Mouse (Mus musculus) retina, postnatal 7 days (tissue): ENCODE data around the gene Zfp385a.
A peak's percentile ranks its signal among the peaks of the same experiment; 100 is the strongest.

ENCODE experiments used
- DNase-seq: peaks from one replicate; pipeline ENCODE4 v3.0.0-alpha.2; 2012; ENCODE audit warnings: low read depth, low spot score

Zfp385a gene

DNA sequence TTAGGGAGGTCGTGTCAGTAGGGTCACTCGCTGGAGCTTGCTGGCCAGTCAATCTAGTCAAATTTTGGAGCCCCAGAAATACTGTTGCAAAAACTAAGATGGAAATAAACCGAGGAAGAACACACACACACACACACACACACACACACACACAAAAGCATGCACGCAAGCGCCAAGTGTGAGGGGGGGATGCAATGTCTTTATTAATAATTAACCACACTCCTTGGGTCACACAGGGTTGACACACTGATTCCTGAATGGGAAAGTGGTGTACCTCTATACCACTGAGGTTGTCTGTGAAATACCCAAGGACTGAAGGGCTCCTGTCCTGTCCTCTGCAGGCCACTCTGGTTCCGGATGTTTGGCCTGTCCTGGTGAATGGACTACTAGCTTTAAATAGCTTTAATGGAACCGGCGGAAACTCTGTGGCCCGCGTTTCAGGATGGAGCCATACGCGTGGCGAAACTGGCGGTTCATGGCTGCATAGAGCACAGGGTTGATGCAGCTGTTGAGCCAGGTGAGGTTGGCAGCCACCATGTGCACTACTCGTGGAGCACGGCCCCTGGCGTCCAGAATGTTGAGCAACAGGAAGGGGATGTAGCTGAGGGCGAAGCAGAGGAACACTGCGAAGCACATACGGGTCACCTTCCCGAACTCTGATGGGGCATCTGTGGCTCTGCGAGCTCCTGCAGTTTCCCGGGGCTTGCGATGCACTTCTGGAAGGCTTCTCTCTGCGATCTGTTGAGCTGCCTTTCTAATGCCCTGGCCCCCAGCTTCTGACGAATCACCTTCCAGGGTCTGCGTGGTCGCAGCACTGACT lies 31.6 kb downstream of the Zfp385a start:
- DNase-seq: no peak

DNA sequence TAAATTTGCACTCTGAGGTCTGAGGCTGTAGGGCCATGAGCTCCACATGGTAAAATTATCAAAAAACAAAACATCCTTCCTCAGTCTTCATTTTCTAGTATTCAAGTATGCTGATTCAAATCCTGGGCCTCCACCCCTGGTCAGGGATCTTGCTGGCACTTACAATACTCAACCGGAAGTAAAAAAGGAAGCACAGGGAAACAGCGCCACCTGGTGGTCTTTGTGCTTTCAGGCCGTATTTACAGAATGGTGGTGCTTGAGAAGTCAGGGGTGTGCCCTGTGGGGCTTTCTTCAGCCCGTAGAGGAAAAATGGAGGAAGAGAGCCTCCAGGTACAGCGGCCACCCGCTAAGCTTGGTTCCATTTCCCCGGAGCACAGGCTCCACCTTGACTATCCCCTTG lies 32.8 kb downstream of the Zfp385a start:
- peak; percentile 93 for DNase-seq

DNA sequence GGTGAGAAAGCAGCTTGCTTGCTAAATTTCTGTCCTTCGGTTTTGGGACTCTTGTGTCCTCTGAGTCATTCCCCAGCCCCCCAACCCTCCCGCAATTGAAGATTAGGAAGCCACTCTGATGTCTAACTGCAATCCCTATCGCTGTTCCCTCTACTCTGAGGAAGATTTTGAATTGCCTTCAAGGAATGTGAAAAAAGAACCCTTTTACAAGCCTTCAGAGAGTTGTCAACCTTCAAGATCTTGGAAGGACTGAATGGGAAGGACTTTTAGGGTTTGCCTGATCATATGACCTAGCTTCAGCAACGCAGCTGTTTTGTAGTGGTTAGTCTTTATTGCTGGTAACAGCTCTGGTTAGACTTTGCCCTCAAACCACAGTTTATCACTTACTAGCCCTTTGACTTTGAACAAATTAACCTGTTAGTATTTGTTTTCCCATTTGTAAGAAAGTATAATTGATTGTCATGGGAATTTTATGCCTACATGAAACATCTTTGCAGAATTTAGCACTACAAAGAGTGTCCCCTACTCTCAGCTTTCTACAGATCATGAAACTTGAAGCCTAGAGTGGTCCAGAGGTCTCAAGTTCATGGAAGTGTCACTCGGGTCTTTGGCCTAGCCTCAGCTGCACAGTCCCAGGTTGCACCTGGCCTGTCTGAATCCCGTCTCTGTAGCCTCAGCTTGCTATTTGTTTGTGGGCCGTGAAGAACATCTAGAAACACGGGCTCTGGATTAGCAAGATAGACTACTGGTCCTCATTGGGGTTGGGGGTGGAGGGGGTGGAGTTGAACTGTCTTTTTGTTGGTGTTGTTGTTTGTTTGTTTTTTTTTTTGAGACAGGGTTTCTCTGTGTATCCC lies 33.9 kb downstream of the Zfp385a start:
- no peak for DNase-seq

DNA sequence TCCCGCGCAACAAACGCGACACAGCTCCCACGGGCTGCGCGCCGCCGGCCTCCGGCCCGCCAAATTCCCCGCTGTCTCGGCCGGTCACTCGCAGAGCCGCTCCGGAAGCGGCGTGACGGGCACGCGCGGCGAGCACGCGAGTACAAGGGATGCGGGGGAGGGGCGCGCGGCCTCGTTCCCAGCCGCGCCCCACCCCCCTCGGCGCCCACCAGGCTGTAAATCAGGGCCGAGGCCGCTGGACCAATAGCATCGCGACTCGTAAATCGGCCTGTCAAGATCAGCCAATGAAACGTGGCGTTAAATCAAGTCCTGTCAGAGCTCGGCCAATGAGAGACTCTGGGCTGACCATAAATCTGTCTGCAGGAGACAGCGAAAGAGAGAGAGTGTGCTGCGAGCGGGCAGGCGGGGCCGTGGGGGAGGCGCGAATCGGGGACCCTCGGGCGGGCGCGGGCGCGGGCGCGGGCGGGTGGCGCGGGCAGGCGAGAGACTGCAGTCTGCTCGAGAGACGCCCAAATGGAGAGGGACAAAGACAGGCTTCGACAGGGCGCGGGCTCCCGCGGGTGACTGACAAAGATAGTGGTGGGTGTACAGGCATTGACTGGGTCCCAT lies 34.7 kb downstream of the Zfp385a start:
- DNase-seq: peak; percentile 96

DNA sequence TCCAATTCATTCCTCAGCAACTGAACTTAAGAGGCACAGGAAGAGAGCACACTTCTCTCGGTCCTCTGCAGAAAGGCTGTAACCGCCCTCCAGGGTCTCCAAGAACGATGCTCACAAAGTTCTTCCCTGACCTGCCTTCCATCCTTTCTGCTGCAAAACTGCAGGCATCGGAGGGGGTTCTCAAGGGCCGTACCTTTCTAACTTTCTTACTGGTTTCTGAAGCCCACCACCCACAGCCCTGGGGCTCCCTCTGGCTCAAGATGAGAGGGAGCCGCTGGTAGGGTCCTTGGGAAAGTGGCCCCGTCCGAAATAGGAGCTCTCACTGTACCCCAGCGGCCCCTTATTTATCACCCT lies 35.3 kb downstream of the Zfp385a start:
- DNase-seq: no peak

- no peak for DNase-seq
These were observed 35.8 kb downstream of the Zfp385a start for GRCm38 (mm10) chr15:103303916-103304615.

- DNase-seq: no peak
These were observed 37.4 kb downstream of the Zfp385a start for GRCm38 (mm10) chr15:103302341-103303021.

GRCm38 (mm10) chr15:103301547-103302340 lies 38.1 kb downstream of the Zfp385a start:
- no peak for DNase-seq

- DNase-seq: no peak
These were observed 38.8 kb downstream of the Zfp385a start for GRCm38 (mm10) chr15:103301046-103301445.

DNA sequence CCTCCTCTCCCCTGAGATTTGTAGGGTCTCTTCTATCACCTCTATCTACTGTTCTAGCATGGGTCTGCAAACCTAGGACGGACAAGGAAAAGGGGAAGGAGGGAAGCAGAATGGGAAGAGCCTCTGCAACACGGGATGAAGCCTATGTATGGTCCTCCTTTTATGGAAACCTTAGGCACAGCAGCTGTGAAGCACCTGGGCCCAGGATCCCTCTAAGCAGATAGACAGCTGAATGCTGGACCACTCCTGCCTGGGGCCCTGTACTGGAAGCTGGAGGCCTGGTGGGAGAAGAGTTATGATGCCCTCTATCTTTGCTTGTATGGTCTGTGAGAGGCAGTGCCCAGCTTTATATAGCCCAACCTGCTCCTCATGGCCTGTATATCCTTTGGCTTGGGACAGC lies 39.3 kb downstream of the Zfp385a start:
- no peak for DNase-seq

DNA sequence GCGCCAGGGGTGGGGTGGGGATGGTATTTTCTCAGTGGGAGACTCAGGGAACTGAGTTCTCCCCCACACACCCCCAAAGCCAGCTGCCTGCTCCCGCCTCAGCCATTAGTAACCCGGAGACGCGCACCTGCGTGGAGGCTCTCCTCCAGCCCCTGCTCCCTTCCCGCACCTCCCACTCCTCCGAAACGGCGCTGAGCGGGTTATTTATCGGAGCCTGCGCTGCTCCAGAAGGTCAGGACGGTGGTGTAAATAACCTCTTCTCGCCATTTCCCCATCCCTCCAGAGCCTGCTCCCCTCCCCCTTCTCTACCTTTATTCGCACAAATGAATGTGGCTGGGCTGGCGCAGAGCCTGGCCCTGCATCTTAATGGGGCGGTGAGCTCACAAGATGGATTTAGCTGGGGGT lies 39.8 kb downstream of the Zfp385a start:
- no peak for DNase-seq

- DNase-seq: no peak
These were observed 40.2 kb downstream of the Zfp385a start for GRCm38 (mm10) chr15:103299644-103300043.

DNA sequence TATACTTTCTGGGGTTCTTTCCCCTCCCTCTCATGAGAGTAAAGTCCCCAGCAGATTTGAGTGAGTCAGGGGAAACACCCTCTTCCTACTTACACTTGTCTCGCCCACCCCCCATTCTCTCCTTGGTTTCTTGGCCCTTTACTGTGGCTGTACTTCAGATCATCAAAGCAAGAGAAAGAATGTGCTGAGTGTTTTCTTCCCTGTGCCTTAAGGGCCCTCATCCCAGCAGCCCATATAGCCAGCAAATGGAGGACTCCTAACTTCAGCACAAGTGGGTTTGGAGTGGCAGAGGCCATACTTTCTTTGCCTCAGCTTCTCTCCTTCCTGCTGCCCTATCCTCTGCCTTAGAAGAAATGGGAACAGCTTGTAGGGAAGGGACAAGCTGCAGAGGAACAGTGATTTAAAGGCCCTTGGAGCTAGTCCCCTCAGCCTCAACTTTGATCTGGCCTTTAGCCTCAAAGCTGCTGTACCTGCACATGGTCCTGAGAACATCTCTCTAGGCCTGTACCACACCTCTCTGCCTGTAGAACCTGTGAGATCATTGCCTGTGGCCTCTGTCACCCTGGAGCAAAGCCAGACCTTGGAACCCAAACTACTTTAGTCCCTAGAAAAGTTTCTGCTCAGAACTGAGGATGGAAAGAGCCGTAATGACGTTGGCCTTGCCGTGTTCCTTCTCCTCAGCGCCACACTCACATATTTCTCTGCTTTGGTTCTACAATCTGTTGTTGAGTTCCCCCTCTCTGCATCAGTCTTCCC lies 40.9 kb downstream of the Zfp385a start:
- DNase-seq: no peak

- no peak for DNase-seq
These were observed 41.9 kb downstream of the Zfp385a start for GRCm38 (mm10) chr15:103298026-103298425.

DNA sequence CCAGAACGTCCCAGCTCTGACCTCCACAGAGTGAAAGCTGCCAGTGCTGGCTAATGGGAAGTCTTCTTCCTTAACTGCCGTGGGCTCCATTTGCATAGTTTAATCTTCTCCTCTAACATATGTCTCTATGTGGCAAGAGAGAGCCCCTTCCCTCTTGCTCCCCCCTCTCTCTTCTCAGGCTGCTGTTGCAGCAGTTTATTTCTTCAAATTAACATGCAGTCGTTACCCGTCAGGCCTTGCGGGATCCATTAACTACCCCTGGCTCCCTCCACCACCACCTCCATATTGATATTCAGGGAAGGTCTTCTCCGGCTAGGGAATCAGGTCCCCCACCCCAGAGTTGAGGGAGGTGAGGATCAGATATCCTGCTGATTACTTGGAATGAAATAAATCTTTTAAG lies 42.6 kb downstream of the Zfp385a start:
- DNase-seq: no peak

DNA sequence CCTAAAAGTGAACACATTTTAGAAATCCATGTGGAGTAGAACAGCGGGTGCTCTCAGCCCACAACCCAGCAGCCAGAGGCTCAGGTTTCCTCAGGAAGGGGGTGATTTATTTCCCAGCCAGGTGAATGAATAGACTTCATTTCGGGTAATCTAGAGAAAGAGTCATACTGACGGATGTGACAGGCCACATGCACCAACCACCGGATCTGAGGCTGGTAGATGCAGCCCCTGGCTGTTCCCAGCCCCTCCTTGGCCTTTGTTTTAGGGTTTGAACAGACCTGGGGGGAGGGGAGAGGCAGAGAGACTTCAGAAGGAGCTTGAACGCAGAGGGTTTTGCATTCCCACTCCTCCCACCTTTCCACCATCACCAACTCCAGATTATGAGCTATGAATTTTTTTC lies 44.0 kb downstream of the Zfp385a start:
- no peak for DNase-seq

GRCm38 (mm10) chr15:103294649-103295048 lies 45.2 kb downstream of the Zfp385a start:
- DNase-seq: no peak

DNA sequence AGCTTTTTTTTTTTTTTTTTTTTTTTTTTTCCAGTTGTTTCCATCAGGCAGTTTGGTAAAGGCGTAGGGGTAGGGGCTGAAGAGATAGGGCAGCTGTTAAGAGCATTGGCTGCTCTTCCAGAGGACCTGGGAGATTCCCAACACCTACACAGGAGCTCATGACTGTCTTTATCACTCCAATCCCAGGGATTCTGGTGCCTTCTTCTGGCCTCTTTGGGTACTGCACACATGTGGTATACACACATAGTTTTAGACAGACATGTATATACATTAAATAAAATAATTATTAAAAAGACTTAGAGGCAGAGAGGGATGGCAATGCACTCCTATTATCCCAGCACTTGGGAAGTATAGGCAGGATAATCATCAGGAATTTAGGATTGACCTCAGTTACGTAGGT lies 46.5 kb downstream of the Zfp385a start:
- DNase-seq: no peak

DNA sequence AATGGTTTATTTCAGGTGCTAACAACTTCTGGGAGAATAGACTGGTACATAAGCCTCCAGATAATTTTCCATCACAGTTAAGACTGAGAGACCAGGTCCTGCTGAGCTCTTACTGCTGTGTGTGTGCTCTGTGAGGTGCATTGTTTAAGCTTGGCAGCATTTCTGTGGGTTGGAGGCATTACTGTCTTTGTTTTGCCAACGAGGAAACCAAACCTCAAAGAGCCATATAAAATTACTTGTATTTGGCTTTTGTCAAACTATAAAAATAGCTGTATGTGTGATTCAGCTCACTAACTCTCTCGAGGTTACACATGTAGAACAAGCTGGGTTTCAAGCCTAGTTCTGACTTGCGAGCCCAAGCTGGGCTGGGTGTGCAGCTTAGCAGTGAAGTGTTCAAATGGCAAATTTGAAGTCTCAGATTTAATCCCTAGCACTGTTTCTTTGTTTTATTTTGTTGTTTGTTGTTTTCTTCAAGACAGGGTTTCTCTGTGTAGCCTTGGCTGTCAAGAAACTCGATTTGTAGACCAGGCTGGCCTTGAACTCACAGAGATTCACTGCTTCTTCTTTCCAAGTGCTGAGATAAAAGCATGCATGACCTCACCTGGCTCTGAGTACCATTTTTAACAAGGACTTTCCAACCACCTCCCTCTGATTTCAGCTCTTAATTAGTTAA lies 47.1 kb downstream of the Zfp385a start:
- DNase-seq: no peak
